Mouse (Mus musculus) ES-E14 (cell line): ENCODE results near the gene Selplg. TPM values are rescaled to one million over a fixed set of nuclear protein-coding genes. Genes with fewer than 3 reads are reported as not detected.
A peak's percentile ranks its signal among the peaks of the same experiment; 100 is the strongest.

Source experiments
- DNase-seq: peaks from one replicate; pipeline ENCODE4 v3.0.0-alpha.2; 2013; ENCODE audit warnings: low read depth, low spot score
- H3K27ac ChIP-seq: 2 replicates; pipeline ENCODE4 v1.5.1; 2012; ENCODE audit warnings: low read depth, mild to moderate bottlenecking, low read length, moderate library complexity, mixed read lengths; ENCODE audit not compliant: poor library complexity, insufficient read depth, severe bottlenecking
- H3K36me3 ChIP-seq: 2 replicates; pipeline ENCODE4 v1.6.1; 2012; ENCODE audit warnings: mild to moderate bottlenecking, low read length, moderate library complexity, mixed read lengths; ENCODE audit not compliant: control insufficient read depth, poor library complexity, insufficient read depth, severe bottlenecking
- H3K4me1 ChIP-seq, 2 experiments: fragments of 150-350 bp in 1 of 2; sonication (generic) in 1 of 2; 2 replicates each; pipeline ENCODE4 v1.6.1; 2012; ENCODE audit warnings: low read length in 2 of 2, mild to moderate bottlenecking in 1 of 2, mixed read lengths in 1 of 2; ENCODE audit not compliant: control insufficient read depth in 2 of 2, insufficient read depth in 2 of 2, poor library complexity in 1 of 2
- H3K4me3 ChIP-seq, 2 experiments: fragments of 150-350 bp in 1 of 2; sonication (generic) in 1 of 2; 2 replicates each; pipeline ENCODE4 v1.5.1; 2012; ENCODE audit warnings: low read length in 2 of 2, low read depth in 1 of 2, mild to moderate bottlenecking in 1 of 2, mixed read lengths in 1 of 2; ENCODE audit not compliant: insufficient read depth in 1 of 2, poor library complexity in 1 of 2, severe bottlenecking in 1 of 2
- H3K9ac ChIP-seq: 2 replicates; pipeline ENCODE4 v1.6.1; 2012; ENCODE audit warnings: low read depth, mild to moderate bottlenecking, low read length, mixed read lengths; ENCODE audit not compliant: poor library complexity, insufficient read depth, severe bottlenecking
- H3K9me3 ChIP-seq: fragments of 150-350 bp; sonication (generic); 2 replicates; pipeline ENCODE4 v1.6.1; 2012; ENCODE audit warnings: low read depth, mild to moderate bottlenecking, low read length; ENCODE audit not compliant: control insufficient read depth, insufficient read depth
- CHD2 ChIP-seq: IDR thresholded peaks from 2 replicates; pipeline ENCODE4 v1.6.1; 2014; ENCODE audit warnings: mild to moderate bottlenecking, low read depth, low read length, inconsistent platforms
- HCFC1 ChIP-seq: IDR thresholded peaks from 2 replicates; pipeline ENCODE4 v1.6.1; 2012; ENCODE audit warnings: low read length, inconsistent platforms, borderline replicate concordance; ENCODE audit not compliant: insufficient read depth
- MAFK ChIP-seq: IDR thresholded peaks from 2 replicates; pipeline ENCODE4 v1.6.1; 2014; ENCODE audit warnings: mild to moderate bottlenecking, low read depth, low read length, inconsistent platforms; ENCODE audit not compliant: insufficient read depth
- ZC3H11A ChIP-seq: IDR thresholded peaks from 2 replicates; pipeline ENCODE4 v1.6.1; 2012; ENCODE audit warnings: low read depth, mild to moderate bottlenecking, inconsistent platforms, low read length, borderline replicate concordance
- ZNF384 ChIP-seq: IDR thresholded peaks from 2 replicates; pipeline ENCODE4 v1.6.1; 2012; ENCODE audit warnings: low read depth, low read length, inconsistent platforms
- in situ Hi-C, 2 experiments: fragments of 600-800 bp; cut with MboI; formaldehyde crosslinking; loops; one replicate each; pipeline ENCODE4 v1.15.1; 2025; ENCODE audit warnings: low sequenced_read_pairs in 2 of 2, inconsistent platforms in 1 of 2; ENCODE audit not compliant: unreplicated experiment in 2 of 2
- total RNA-seq: library from RNA; depleted of rRNA; stranded (reverse); fragments of 300-350 nt; gene quantifications from 2 replicates; pipeline ENCODE4 v1.2.3, GENCODE M21; 2012

Selplg gene
- total RNA-seq, 1 experiment, result 0.31 TPM

DNA sequence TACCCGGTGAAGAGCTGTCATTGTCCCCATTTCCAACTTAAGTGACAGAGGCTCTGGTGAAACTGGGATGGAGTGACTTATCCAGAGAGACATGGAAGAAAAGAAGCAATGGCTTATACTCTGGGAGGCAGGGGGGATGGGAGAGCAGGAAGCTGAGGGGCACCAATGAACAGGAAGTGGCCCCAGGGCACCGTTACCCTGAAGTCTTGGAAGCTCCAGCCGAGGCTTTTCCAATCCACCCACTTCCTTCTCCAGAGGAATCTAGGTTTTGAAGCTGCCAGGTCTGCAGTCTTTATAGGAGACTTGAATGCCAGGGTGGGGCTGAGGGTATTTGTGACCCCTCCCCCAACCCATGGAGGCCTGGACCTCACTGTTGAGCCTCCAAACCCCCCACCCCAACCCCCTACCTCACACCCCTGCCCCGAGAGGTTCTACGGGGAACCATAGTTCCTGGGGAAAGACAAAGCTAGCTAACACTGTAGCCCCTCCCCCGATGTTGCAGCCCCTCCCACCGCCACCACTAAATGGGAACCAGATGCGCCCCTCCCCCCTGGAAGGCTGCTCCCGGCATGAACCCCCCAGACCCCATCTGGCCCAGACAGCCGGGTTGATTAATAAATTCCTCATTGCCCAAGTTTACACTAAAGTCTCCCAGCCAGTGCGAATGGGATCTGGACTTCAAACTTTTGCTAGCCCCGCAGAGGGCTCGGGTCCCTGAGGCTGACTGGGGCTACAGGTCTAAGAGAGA, 35.9 kb downstream of the Selplg start:
- no peak overlapping the region for H3K27ac ChIP-seq
- TF ChIP-seq MAFK, result no peak
- TF ChIP-seq CHD2, result no peak
- no peak for TF ChIP-seq ZC3H11A
- no peak for TF ChIP-seq ZNF384
- no peak for TF ChIP-seq HCFC1
- H3K9me3 ChIP-seq, result no peaks in the 10 kb centered on the region
- DNase-seq, result no peak
- H3K4me1 ChIP-seq, result peaks cover 4 to 19% of the 10 kb centered on the region in 2 experiments; a peak in 3 of 4 replicates
- in situ Hi-C loops, result no loop called here
- no peak overlapping the region for H3K9ac ChIP-seq
- H3K36me3 ChIP-seq, result no peaks in the 10 kb centered on the region
- peak overlapping the region in 1 of 2 experiments; percentile 36; a peak in 1 of 4 replicates for H3K4me3 ChIP-seq

DNA sequence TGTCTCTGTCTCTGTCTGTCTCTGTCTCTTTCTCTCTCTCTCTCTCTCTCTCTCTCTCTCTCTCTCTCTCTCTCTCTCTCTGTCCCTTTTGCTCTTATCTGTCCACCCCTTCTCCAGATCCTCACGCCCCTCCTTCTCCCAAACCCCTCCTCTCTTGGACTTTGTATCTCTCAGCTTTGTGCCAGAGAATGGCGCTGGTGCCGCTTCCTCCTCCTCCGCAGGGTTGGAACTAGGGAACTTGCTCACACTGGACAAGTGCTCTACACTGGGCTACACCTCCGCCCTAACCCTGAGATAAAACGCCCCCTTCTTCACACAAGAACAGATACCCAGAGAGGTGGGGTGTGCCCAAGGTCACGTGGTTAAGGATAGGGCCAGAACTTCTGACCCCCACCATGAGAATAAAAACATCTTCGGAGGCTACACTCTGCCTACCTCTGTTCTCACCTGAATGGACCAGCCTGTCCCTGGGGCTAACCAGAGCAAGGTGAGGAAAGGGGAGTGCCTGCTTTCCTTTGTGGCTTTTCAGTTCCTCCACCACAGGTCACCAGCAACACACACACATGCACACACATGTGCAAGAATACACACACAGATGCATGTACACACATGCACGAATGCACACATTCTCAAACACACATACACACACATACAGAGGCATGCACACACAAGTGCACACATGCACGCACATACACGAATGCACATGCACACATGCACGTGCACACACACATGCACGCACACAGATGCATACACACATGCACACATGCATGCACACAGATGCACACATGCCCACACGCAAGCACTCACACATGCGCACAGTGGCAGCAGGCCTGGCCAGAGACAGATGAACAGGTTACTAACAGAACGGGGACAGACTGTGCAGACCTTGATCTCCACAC, 41.0 kb downstream of the Selplg start:
- Histone ChIP-seq H3K4me1 (peaks cover 0 to 10% of the 10 kb centered on the region in 2 experiments; a peak in 2 of 4 replicates), H3K9me3 (no peaks in the 10 kb centered on the region), H3K36me3 (no peaks in the 10 kb centered on the region), H3K4me3 (no peak overlapping the region), H3K9ac (no peak overlapping the region), H3K27ac (no peak overlapping the region)
- in situ Hi-C loops, result no loop called here
- no peak for DNase-seq
- no peak for TF ChIP-seq ZNF384
- TF ChIP-seq HCFC1, result no peak

DNA sequence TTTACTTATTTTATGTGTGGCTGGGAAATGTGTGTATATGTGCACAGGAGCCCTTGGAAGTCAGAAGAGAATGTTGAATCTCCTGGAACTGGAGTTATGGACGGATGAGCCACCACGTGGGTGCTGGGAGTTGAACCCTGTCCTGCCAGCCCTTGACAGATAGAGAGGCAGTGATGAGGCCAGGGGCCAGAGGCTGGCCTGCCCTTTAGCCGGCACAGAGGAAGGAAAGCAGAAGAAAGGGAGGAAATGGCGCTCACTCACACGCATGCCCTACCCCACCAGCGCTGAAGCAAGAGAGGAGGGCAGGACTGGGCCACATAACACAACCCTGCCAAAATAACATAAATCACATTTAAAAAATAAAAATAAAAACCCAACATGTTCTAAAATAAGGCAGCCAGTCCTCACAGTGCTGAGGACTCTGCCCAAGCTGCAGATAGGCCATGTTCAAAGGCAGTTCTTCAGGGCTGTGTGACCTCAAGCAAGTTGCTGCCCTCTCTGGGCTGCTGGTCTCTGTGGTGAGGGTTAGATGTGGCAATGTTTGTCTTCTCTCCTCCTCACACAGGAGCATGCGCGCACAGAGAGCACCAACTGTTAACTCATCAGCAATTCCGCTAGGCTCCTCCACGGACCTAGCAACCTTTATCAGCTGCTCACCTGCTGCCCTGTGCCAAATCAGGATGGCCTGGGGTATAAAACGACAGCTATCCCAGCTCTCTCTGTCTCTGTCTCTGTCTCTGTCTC, 41.8 kb downstream of the Selplg start:
- Histone ChIP-seq H3K9ac (no peak overlapping the region), H3K4me3 (no peak overlapping the region), H3K4me1 (peaks cover 0 to 10% of the 10 kb centered on the region in 2 experiments; a peak in 1 of 4 replicates), H3K27ac (no peak overlapping the region), H3K36me3 (no peaks in the 10 kb centered on the region), H3K9me3 (no peaks in the 10 kb centered on the region)
- no peak for TF ChIP-seq HCFC1
- in situ Hi-C loops, result no loop called here
- no peak for DNase-seq

DNA sequence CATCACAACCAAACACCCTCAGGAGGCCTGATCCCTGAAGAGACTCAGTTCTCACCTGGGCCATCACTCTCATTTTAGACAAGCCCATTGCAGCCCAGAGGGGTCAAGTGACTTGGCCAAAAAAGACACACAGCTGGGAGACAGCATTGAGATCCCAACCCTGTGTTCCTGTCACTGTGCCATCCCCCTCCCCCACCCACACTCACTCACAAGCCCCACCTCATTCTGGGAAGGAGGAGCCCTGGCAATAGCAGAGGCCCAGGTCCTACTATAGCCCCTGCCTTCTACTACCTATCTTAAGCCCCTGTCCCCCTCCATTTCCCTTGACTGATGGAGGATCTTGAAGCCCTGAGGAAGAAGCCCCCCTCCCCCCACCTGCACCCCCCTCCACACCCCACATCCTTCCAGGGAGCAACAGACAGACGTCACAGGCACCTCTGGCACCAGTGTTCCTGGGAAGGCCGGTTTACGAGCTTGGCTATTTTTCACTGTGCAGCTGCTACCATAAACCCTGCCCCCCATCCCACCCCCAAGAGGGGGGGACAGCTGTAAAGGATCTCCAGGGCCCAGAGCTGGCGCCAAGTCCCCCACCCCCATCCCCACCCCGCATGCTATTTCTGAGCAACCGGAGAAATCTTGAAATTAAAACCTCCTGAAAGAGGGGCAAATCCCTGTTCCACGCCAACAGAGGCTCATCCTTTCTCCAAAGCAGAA, 43.2 kb downstream of the Selplg start:
- no peak overlapping the region for H3K27ac ChIP-seq
- H3K9ac ChIP-seq, result no peak overlapping the region
- H3K4me1 ChIP-seq, result peaks cover 0 to 10% of the 10 kb centered on the region in 2 experiments; a peak in 1 of 4 replicates
- no peak for TF ChIP-seq CHD2
- TF ChIP-seq ZNF384, result no peak
- no peak for TF ChIP-seq HCFC1
- TF ChIP-seq MAFK, result no peak
- TF ChIP-seq ZC3H11A, result no peak
- in situ Hi-C loops, result no loop called here
- H3K36me3 ChIP-seq, result no peaks in the 10 kb centered on the region
- no peak overlapping the region for H3K4me3 ChIP-seq
- no peak for DNase-seq
- H3K9me3 ChIP-seq, result no peaks in the 10 kb centered on the region
